Mouse (Mus musculus): Measurements from ENCODE around the gene Bhlhb9. TPM values are rescaled to one million over a fixed set of nuclear protein-coding genes. Genes with fewer than 3 reads are reported as not detected.
A peak's percentile ranks its signal among the peaks of the same experiment; 100 is the strongest.
"Not testable (repeated sequence)": the region's sequence is repeated elsewhere in the genome, so short reads cannot be mapped to it uniquely, and the experiment has no call there.

The Bhlhb9 gene
- total RNA-seq (2015) (4.1 and 5.0 TPM in 2 replicates), total RNA-seq (2017) (3.9 and 4.5 TPM in 2 replicates)

DNA sequence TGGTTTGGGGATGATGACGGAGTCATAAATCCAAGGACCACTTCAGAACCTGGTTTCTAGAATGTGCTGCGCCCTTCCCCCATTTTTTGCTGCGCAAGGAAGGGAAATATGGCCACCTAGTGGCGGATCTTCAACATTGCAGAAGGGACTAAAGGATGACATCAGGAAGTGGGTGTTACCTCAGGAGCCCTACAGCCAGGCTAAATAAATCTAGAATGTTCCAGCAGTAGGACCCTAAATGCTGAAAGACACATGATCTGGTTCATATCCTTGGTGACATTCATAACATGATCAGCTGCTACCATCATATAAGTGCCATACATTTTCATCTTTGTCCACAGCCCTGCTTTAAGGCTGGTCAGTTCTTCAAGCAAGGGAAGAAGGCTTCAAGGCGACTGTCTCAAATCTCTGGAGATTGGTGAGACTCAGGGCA lies at the start of gene Bhlhb9:
Gene Bhlhb9, plus strand, starts transcription at position 383 of the 433 bp plus-strand sequence.
- ATAC-seq (ENCODE audit: poor library complexity, severe bottlenecking): peak; percentile 90

DNA sequence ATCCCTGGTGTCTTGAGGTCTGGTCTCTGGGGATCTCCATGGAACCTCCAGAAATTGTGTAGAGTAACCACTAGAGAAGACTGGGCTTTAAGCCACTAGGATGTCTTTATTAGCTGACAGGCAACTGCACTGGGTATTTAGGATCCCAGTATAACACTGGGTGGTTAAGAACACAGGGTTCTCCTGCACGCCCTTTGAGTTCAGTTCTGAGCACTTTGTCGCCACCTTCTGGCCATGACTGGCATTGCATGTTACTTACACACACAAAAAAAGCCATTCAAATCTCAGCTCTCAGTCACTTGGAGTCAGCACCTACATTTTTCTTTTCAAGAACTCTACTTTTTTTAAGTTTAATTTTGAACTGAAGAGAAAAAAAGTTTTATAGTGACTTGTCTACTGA lies 44.6 kb upstream of the Bhlhb9 start:
- ATAC-seq (ENCODE audit: poor library complexity, severe bottlenecking): peak; percentile 92

DNA sequence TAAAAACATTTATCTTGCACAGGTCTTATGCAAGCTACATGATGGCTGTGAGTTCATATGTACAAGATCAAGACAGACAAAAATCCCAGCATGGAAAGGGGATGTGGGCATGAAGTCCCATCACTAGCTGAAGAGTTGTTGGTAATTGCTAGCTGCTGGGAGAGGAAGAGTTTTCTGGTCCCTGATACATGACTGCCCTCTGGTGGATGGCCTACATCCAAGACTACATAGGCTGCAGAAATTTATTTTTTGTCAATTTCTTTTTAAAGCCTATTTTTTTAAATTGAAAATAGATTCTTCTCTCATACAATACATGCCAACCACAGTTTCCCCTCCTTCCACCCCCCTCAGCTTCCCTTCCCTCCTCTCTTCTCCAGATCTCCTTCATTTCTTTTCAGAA lies 35.7 kb upstream of the Bhlhb9 start:
- no peak for ATAC-seq (ENCODE audit: poor library complexity, severe bottlenecking)

DNA sequence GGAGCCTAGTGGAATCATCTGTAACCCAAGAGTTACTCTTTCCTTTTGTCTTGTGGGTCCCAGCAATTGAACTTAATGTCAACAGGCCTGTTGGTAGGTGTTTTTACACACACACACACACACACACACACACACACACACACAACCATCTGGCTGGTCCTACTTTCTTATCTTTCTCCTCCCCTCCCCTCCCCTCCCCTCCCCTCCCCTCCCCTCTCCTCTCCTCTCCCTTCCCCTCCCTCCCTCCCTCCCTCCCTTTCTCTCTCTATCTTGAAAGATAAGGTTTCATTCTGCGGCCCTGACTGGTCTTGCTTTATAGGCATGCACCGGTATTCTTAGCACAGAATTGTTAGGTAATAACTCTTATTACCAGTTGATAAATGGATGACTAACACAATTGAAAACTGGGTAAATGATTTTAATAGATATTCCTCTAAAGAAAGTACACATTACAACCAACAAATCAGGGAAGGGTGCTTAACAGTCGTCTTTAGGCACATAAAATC lies 29.3 kb upstream of the Bhlhb9 start:
- no peak for ATAC-seq (ENCODE audit: poor library complexity, severe bottlenecking)

DNA sequence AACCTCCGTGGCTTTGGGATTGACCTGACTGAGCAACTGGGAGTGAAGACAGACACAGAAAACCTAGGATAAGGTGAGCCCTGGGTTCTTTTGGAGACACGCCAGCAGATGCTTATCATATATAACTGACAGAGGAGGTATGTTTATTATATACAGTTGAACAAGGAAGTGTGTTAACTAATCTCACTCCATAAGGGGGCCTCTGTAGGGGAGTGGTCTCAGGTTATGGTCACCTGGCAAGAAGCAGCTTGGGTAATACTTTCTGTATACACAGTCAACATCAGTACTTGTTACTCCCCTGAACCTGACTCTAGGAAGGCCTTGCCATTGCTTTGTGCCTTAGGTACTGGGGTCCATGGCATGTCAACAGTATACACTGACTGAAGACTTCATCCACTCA lies 28.8 kb upstream of the Bhlhb9 start:
- no peak for ATAC-seq (ENCODE audit: poor library complexity, severe bottlenecking)

DNA sequence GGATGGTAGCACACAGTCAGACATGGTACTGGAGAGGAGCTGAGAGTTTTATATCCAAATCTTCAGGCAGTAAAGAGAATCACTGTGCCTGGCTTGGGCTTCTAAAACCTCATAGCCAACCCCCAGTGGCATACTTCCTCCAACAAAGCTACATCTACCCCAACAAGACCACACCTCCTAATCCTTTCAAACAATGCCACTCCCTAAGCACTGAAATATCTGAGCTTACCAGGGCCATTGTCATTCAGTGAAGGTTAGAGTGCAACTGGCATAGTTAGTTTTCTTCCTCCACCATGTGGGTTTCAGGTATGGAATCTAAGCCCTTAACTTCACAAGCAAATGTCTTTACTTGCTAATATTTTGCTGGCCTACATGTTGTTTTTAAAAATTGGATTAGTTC lies 5.9 kb upstream of the Bhlhb9 start:
- no peak for ATAC-seq (ENCODE audit: poor library complexity, severe bottlenecking)

DNA sequence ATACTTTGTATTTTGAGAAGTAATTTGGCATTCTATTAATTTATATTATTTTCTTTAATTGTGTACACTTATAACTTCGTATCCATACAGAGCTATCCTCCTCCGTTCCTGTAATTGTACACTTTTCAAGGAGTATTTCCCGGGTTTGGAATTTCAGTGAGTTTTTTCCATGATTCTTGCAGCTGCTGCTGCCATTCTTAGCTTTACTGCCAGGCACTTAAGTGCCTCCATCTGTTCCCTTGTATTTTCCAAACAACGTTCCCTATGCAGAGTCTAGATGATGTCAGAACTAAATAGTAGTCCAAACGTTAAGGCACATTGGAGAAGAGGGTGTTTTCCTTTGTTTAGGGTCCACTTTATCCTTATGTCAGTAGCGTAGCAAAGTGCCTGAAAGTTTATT lies 5.1 kb upstream of the Bhlhb9 start:
- ATAC-seq (ENCODE audit: poor library complexity, severe bottlenecking): no peak

DNA sequence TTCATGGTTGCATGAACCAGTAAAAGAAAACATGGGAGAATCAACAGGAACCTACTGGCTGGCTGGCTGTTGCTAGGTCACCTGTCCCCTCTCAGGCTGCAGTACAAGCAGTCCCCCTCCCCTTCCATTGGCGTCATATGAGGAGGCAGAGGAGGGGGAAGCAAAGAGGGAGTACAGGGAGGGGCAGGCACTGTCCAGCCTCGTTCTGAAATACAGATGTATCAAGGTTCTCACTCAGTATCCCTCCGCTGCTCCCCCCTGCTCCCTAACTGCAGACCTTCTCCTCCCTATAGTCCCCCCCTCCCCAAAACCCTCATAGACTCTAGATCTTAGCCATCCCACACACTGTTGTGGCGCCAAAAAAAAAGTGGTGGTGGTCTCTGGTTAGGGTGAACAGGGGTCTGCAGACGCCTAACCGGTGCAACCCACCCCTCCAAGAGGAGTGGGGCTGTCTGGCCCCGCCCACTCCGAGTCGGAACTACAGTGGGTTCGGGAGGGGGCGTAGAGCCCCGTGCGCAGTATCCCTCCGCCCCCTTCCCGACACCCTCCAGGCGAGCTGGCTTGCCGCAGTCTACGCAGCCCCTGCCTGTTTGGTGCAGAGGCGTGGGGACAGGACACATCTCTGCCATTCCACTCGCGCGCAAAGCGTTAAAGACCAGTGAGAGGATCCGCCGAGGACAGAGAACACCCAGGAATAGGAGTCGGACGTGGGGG lies 1.6 kb upstream of the Bhlhb9 start:
- peak; percentile 43 for ATAC-seq (ENCODE audit: poor library complexity, severe bottlenecking)

DNA sequence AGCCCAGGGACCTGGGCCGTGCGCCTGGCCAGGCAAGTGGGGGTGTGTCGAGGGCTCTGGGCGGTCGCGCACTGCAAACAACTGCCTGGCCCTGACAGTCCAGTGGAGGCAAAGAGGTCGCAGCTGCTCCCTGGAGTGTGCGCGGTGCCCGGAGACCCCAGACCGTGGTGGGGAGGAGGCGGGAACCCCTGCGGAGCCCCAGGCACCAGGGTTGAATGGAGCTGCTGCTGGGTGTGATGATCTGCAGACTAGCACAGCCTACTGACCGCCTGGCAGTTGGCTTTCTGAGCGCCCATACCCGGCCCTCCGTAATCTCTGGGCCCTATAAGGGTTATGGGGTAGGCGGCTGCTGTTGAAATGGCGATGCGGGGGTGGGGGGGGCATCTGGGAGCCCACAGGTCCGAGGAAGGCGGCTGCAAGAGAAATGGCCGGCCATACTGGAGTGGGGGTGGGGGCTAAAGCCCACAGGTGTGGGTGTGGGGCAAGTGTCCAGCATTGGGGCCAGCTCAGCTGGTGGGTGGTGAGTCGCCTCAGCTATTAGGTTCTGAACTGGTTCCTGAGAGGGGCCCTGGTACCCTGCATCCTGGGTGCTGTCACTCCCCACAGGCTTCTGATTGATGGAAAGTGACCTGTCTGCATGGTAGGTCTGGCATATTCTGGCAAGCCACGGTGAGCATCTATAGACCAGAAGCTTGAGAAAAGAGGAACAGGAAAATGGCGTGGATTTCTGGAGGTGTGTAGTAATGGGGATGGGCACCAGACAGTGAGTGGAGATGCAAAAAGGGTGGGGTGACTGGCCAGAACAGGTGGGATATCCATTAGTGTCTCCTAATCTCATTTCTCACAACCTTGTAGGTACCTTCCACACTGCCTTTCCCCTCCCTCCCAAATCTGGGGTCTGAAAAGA lies 836 bp upstream of the Bhlhb9 start:
- peak; percentile 47 for ATAC-seq (ENCODE audit: poor library complexity, severe bottlenecking)

DNA sequence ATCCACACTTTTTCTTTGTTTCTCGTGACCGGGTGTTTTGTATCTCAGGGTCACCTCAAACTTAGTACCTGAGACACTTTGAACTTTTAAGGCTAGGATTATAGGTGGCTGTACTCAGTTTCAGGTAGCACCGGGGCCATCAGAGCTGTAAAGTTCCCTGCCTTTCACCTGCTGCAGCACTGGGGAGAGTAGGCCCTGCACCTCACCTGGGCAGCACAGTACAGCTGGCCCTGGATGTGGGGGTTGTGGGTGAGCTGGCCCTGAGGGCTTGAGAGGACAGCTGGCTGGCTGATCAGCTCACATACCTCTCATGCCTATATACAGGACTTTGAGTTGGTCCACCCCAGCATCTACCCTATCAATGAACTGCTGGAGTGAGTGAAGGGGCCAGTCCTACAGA lies 6.8 kb downstream of the Bhlhb9 start:
- no peak for ATAC-seq (ENCODE audit: poor library complexity, severe bottlenecking)

DNA sequence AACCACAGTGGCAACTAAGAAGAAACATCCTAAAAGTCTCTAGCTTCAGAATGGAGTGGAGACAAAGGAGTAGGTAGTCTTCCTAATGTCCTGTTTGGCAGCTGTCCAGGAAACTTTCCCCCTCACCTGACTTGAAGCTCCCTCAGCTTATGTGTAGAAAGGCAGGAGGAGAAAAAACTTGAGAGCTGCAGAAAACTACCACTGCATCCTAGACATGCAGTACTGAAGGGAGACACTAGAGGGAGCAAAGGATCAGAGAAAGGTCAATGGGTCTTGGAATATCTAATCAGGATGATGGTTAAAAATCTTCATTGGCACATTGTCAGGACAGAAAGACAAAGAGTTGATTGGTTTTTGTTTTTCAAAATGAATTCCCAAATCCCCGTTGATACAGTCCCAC lies 8.4 kb downstream of the Bhlhb9 start:
- peak; percentile 56; the same call in 1 of the 2 replicates for ATAC-seq (ENCODE audit: poor library complexity, severe bottlenecking)

DNA sequence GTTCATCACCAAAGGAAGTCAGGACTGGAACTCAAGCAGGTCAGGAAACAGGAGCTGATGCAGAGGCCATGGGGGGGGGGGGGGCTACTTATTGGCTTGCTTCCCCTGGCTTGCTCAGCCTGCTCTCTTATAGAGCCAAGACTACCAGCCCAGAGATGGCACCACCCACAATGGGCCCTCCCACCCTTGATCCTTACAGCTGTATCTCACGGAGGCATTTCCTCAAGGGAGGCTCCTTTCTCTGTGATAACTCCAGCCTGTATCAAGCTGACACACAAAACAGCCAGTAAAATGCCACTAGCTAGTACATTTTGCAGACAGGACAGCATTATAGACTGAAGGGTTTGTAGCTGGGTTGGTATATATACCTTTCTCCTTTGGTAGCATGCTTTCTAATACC lies 38.5 kb downstream of the Bhlhb9 start:
- ATAC-seq (ENCODE audit: poor library complexity, severe bottlenecking): not testable (repeated sequence)

DNA sequence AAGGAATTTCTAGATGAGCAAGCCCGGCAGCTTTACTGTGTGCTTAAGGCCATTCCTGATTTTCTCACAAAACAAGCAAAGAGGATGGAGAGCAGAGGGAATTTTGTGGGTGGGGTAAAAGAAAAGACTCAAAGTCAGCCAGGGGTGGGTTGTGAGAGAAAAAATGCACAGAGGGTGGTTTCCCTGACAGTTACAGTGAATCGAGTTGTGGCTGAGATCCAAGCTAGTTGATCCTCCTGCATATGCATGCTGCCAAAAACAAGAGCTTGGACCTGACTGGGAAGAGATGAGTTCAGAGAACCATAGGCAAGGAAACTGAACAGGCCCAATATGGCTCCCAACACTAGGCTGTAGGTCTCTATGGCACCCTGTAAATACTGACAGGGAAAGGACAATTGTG lies 40.5 kb downstream of the Bhlhb9 start:
- no peak for ATAC-seq (ENCODE audit: poor library complexity, severe bottlenecking)

DNA sequence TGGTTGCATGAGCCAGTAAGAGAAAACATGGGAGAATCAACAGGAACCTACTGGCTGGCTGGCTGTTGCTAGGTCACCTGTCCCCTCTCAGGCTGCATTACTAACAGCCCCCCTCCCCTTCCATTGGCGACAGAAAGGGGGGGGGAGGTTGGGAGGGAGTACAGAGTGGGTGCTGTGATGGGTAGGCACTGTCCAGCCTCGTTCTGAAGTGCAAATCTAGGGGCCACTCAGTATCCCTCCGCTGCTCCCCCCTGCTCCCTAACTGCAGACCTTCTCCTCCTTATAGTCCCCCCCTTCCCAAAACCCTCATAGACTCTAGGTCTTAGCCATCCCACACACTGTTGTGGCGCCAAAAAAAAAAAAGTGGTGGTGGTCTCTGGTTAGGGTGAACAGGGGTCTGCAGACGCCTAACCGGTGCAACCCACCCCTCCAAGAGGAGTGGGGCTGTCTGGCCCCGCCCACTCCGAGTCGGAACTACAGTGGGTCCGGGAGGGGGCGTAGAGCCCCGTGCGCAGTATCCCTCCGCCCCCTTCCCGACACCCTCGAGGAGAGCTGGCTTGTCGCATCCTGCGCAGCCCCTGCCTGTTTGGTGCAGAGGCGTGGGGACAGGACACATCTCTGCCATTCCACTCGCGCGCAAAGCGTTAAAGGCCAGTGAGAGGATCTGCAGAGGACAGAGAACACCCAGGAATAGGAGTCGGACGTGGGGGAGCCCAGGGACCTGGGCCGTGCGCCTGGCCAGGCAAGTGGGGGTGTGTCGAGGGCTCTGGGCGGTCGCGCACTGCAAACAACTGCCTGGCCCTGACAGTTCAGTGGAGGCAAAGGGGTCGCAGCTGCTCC lies 41.3 kb downstream of the Bhlhb9 start, which contains the start of gene Gprasp2:
Gene Gprasp2, plus strand, starts transcription at position 514 of the 840 bp plus-strand sequence.
- ATAC-seq (ENCODE audit: poor library complexity, severe bottlenecking): peak; percentile 47

DNA sequence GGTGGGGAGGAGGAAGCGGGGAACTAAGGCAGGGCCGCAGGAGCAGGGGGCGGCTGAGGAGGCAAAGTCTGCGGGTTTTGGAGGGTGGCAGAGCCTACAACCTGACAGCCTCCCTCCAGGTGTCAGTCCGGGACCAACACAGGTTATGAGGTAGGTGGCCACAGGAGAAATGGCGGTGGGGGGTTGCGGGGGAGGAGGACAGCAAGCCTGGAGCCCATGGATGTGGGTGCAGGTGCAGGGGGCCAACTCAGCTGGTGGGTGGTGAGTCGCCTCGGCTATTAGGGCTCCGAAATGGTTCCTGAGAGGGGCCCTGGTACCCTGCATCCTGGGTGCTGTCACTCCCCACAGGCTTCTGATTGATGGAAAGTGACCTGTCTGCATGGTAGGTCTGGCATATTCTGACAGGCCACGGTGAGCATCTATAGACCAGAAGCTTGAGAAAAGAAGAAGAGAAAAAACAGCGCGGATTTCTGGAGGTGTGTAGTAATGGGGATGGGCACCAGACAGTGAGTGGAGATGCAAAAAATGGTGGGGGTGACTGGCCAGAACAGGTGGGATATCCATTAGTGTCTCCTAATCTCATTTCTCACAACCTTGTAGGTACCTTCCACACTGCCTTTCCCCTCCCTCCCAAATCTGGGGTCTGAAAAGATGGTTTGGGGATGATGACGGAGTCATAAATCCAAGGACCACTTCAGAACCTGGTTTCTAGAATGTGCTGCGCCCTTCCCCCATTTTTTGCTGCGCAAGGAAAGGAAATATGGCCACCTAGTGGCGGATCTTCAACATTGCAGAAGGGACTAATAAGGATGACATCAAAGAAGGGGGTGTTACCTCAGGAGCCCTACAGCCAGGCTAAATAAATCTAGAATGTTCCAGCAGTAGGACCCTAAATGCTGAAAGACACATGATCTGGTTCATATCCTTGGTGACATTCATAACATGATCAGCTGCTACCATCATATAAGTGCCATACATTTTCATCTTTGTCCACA lies 42.3 kb downstream of the Bhlhb9 start:
- ATAC-seq (ENCODE audit: poor library complexity, severe bottlenecking): peak; percentile 79

DNA sequence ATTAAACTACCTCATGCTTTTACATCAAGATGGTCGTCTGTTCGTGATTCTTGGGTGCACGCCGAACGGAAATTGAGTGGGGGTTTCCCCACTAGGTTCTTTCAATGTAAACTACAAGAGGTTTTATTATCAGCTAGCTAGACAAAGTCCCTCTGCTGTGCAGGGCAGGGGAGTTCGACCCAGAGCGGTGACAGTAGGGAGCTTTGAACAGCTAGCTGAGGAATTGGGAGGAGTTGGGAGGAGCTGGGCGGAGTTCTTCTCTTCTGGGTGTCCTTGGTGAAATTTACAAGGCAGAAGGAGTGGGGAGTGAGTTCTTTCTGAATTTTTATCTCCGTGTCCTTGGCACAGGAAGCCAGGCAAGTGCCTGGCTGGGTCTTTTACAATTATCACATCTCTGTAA lies 69.4 kb downstream of the Bhlhb9 start:
- not testable (repeated sequence) for ATAC-seq (ENCODE audit: poor library complexity, severe bottlenecking)

DNA sequence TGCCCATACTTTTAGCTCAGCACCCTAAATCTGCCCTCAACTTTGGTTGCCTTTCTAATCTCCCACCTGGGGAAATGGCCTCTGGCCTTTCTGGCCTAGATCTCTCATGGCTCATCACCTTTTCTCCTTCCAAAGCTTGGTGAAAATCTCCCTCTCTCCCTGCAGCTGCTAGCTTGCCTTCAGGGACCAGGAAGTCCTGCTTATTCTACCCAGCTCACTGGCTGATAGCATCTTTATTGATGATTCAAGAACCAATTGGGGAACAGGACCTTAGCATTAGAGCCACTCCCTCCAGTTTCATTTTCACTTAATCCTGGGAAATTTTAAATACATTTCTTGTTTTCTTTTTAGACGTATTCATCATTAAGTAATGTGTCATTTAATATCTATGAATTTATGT lies 79.3 kb downstream of the Bhlhb9 start:
- ATAC-seq (ENCODE audit: poor library complexity, severe bottlenecking): no peak

DNA sequence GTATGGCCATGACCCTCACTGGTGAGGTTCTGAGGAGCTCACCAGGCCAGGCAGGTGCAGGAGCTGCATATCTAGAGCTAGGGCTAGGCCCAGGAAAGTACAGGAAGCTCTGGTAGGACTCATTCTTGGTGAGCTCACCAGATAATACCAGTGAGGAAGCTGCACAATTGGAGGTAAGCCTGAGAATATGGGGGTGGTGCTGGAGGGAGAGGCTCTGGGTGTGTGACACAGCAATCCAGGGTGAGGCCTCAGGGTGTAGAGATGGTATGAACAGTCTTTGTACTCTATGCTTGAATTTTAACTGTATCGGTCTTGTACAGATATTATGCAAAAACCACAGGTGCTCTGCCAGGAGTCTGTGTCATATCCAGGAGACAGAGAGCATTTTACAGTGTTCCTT lies 82.2 kb downstream of the Bhlhb9 start:
- no peak for ATAC-seq (ENCODE audit: poor library complexity, severe bottlenecking)

DNA sequence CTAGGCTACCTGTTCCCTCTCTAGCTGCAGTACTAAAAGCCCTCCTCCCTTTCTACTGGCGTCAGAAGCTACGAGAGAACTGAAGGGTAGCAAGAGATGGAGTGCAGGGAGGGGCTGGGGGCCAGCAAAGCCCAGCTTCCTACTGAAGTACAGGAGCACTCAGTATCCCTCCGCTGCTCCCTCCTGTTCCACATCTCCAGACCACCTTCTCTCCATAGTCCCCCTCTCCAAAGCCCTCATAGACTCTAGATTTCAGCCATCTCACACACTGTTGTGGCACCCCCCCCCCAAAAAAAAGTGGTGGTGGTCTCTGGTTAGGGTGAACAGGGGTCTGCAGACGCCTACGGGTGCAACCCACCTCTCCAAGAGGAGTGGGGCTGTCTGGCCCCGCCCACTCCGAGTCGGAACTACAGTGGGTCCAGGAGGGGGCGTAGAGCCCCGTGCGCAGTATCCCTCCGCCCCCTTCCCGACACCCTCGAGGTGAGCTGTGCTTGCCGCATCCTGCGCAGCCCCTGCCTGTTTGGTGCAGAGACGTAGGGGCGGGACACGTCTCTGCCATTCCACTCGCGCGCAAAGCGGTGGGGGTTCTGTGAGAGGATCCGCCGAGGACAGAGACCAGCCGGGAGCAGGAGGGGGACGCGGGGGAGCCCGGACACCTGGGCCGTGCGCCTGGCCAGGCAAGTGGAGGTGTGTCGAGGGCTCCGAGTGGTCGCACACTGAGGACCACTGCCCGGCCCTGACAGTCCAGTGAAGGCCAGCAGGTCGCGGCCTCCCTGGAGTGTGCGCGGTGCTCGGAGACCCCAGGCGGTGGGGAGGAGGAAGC lies 88.2 kb downstream of the Bhlhb9 start:
- peak; percentile 89 for ATAC-seq (ENCODE audit: poor library complexity, severe bottlenecking)

Data from megakaryocyte, adult 5-6 weeks (primary cell).